7 mouse cellular contexts compared by ENCODE assay signal in the genomic region with DNA sequence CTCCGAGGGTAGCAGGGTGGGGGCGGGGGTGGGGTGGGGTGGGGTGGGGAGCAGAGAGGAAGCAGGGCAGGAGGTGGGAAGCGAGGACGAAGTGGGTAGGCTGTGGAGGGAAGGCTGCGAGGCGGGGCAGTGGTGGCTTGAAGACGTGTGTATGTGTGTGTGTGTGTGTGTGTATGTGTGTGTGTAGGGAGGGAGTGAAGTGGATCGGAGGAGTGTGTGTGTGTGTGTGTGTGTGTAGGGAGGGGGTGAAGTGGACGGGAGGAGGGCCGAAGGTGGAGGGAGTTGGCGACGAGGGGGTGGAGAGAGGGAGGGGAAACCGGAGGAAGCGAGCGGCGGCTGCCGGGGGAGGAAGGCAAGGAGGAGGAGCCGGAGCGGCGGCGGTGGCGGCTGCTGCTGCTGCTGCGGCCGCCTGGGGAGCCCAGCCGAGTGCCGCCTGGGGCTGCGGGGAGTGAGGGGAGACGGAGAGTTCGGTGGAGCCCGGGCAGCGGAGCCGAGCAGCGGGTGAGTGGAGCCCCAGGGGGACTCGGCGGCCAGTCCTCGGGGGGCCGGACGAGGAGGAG. TPM values are rescaled to one million over a fixed set of nuclear protein-coding genes. Genes with fewer than 3 reads are reported as not detected.
A peak's percentile ranks its signal among the peaks of the same experiment; 100 is the strongest.
DNase-seq lines count a peak whose midpoint lies in the region; ATAC-seq lines count a peak whose summit lies in the region.

TSS of gene Tmem164 (plus strand) at position 351 of the 560 bp plus-strand sequence.

- H3K27me3 ChIP-seq in intestine, embryonic 15.5 days (replicated peaks) = no peaks in the 10 kb centered on the region
- peaks cover 99% of the 10 kb centered on the region for H3K27me3 ChIP-seq in midbrain, embryonic 10.5 days (ENCODE audit: low read depth, poor library complexity, severe bottlenecking)

- intact Hi-C loops in gastrocnemius, postnatal 36 days (cut with DNase I) = no loop called here
- intact Hi-C loops in left cerebral cortex, postnatal 36 days (cut with DNase I) = loop anchor here (5.0 to 10.0 kb wide), 2 partner anchors 119 to 124 kb away; no protein-coding TSS in a partner anchor

- no peaks in the 10 kb centered on the region for H3K36me3 ChIP-seq in intestine, embryonic 15.5 days
- no peaks in the 10 kb centered on the region for H3K36me3 ChIP-seq in midbrain, embryonic 10.5 days

- 0 out of 2 replicates have a peak, but pooled peaks cover 3% of the 10 kb centered on the region for H3K4me1 ChIP-seq in intestine, embryonic 15.5 days (replicated peaks)
- H3K4me1 ChIP-seq in midbrain, embryonic 10.5 days = peaks cover 50% of the 10 kb centered on the region

- peak within 1 kb of the TSS; percentile 97 for H3K27ac ChIP-seq in intestine, embryonic 15.5 days
- peak within 1 kb of the TSS; percentile 95 for H3K27ac ChIP-seq in midbrain, embryonic 10.5 days (replicated peaks)

- H3K4me3 ChIP-seq in intestine, embryonic 15.5 days (replicated peaks) = peak within 1 kb of the TSS; percentile 59
- peak within 1 kb of the TSS; percentile 68 for H3K4me3 ChIP-seq in midbrain, embryonic 10.5 days

- peak within 1 kb of the TSS; percentile 64 for H3K9ac ChIP-seq in intestine, embryonic 15.5 days

- 13% methylated on average over 31 of the region's 38 CpGs for WGBS in intestine, embryonic 15.5 days
- WGBS in midbrain, embryonic 10.5 days = 20% methylated on average over 16 of the region's 38 CpGs

- ATAC-seq in intestine, embryonic 15.5 days = peak; percentile 87

- H3K4me2 ChIP-seq in intestine, embryonic 15.5 days (replicated peaks) = peak within 1 kb of the TSS; percentile 73

- DNase-seq in adrenal gland, adult 18-20 months (ENCODE audit: low spot score in 2 of 2) = peak; percentile 64 to 67
- DNase-seq in embryo, embryonic 11.5 days (ENCODE audit: low read depth, low spot score) = peak; percentile 49
- peak; percentile 64 to 73 for DNase-seq in gastrocnemius, postnatal 36 days
- DNase-seq in left cerebral cortex, postnatal 36 days (ENCODE audit: low spot score in 2 of 2) = peak; percentile 55 to 70
- DNase-seq in midbrain, embryonic 10.5 days (ENCODE audit: low spot score) = peak; percentile 80
- DNase-seq in skeletal muscle tissue, adult 2 months (ENCODE audit: low read depth, low spot score) = peak; percentile 71

- no peaks in the 10 kb centered on the region for H3K9me3 ChIP-seq in intestine, embryonic 15.5 days
- H3K9me3 ChIP-seq in midbrain, embryonic 10.5 days (replicated peaks) = no peaks in the 10 kb centered on the region

RNA-seq across cellular contexts. Expression of gene Tmem164, which starts in this region (rescaled TPM):
- total RNA-seq in adrenal gland, adult 18-20 months (2021) = 10 to 100 TPM; 28.2 to 31.8 TPM
- 1 to 10 TPM; 2.4 to 2.6 TPM for total RNA-seq in gastrocnemius, postnatal 36 days (2021)
- 43.2 and 44.7 TPM in 2 replicates for polyA plus RNA-seq in intestine, embryonic 15.5 days (2015; fragmentation: Nextera tagmentation; extraction: Ambion mirVana)
- 10 to 100 TPM; 28.0 to 29.9 TPM for total RNA-seq in left cerebral cortex, postnatal 36 days (2021)
- 53.4 and 54.9 TPM in 2 replicates for polyA plus RNA-seq in midbrain, embryonic 10.5 days (2016; fragmentation: Nextera tagmentation; extraction: Ambion mirVana)

Comparison
In these comparisons a context has a peak if more than half of its experiments do, and no peak if none do; other contexts are left out.
1. Peak in every context shown above with its lines: DNase-seq, ATAC-seq, H3K4me3 ChIP-seq and H3K27ac ChIP-seq.
2. RNA of gene Tmem164 (total RNA-seq): 28.2 to 31.8 TPM in adrenal gland, adult 18-20 months and 28.0 to 29.9 TPM in left cerebral cortex, postnatal 36 days; 2.4 to 2.6 TPM in gastrocnemius, postnatal 36 days; every median in the first group is over 4 times any median in the second.